Mouse (Mus musculus): Measurements from ENCODE around the gene Sec61a1. TPM values are rescaled to one million over a fixed set of nuclear protein-coding genes. Genes with fewer than 3 reads are reported as not detected.

Sec61a1 gene
- polyA plus RNA-seq, 1 experiment, result 195 TPM

DNA sequence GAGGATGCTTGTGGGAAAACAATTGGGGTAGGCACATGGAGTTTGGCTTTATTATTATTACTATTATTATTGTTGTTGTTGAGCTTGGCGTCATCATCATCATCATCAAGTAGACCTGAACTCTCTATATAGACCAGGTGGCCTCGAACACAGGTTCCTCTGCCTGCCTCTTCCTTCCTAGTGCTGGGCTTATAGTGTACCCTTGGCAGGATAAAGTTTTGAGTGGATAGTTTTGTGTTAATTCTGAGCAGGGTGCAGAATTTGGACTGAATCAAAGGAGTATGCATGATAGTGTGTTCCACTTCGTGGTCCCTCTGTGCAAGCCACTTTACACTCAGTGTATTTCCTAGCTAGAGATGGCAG is 18.3 kb downstream of the Sec61a1 start:
- no peaks in the 10 kb centered on the region for H3K4me1 ChIP-seq (ENCODE audit: control insufficient read depth, insufficient read depth, low read length)
- TF ChIP-seq POLR2A (IDR thresholded peaks at IDR 0.05; ENCODE audit: borderline replicate concordance, extremely low read depth, low read depth, low read length) (no peak), CTCF (IDR thresholded peaks at IDR 0.05; ENCODE audit: insufficient read depth, low read length) (no peak)
- WGBS, result 11% methylated on average over 3 of the region's 3 CpGs
- H3K4me3 ChIP-seq (replicated peaks; ENCODE audit: extremely low read depth, low read depth, low read length), result no peak overlapping the region
- DNase-seq, result no peak

DNA sequence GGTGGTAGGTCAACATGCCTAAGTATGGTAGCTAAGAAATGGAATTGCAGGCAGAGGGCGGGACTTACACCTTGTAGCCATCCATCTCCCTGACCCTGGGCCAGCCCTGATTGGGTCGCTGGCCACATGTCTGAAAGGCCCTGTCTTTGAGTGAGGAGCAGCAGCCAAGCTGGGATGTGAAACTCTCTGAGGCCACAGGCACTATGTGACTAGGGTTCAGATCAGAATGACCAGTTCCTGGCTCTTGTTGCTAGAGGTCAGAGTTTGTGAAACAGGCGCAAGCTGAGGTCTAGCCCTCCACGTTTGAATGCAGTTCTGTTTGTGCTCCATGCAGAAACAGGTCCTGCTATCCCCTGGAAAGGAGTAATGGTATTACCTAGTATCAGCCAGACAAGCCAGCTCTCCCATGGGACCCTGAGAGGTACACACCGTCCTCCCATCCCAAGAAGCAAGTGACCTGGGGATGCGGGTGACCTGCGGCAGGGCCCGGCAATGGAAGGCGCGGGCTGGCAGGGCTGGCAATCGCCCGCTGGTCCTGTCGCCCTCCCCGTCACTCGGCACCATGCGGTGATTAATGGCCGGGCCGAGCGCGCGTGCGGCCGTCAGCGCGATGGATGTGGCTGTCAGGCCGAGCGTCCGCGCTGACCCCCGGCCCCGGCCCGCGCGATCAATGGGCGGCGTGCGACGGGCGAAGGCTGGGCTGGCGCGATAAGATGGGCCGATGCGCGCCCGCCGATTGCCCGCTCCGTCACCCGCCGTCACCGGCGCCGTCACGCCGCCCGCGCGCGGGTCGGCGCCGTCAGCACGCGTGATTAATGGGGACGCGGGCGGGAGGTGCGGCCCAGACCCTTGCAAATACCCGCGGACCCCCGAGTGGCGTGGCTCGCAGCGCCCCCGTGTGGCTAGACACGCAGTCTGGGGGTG is 19.0 kb downstream of the Sec61a1 start:
- Histone ChIP-seq H3K4me3 (replicated peaks; ENCODE audit: extremely low read depth, low read depth, low read length) (peak overlapping the region; percentile 53), H3K4me1 (ENCODE audit: control insufficient read depth, insufficient read depth, low read length) (no peaks in the 10 kb centered on the region)
- TF ChIP-seq POLR2A (IDR thresholded peaks at IDR 0.05; ENCODE audit: borderline replicate concordance, extremely low read depth, low read depth, low read length), result no peak
- TF ChIP-seq CTCF (IDR thresholded peaks at IDR 0.05; ENCODE audit: insufficient read depth, low read length), result peak; percentile 49
- WGBS, result 6% methylated on average over 76 of the region's 76 CpGs
- DNase-seq, result peak; percentile 42

DNA sequence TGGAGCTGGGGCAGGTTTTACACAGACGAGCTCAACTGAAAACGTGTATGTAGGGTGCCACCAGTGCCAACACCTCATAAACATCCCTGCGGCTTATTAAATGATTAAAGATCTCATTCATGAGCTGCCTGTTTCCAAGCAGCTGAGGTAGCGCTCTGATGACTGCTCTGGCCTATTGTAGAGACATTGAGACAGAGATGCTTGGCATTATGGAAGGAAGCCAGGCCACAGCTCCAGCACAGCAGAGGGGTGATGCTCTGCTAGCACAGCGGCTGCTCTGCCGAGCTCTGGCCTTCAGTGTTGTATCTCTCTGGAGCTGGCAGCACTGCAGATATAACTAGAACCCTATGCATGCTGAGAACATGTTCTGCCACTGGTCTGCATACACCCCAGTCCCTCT is 25.0 kb downstream of the Sec61a1 start:
- DNase-seq, result no peak
- H3K4me1 ChIP-seq (ENCODE audit: control insufficient read depth, insufficient read depth, low read length), result no peaks in the 10 kb centered on the region
- WGBS, result 85% methylated on average over 6 of the region's 6 CpGs
- TF ChIP-seq POLR2A (IDR thresholded peaks at IDR 0.05; ENCODE audit: borderline replicate concordance, extremely low read depth, low read depth, low read length) (no peak), CTCF (IDR thresholded peaks at IDR 0.05; ENCODE audit: insufficient read depth, low read length) (no peak)
- no peak overlapping the region for H3K4me3 ChIP-seq (replicated peaks; ENCODE audit: extremely low read depth, low read depth, low read length)

DNA sequence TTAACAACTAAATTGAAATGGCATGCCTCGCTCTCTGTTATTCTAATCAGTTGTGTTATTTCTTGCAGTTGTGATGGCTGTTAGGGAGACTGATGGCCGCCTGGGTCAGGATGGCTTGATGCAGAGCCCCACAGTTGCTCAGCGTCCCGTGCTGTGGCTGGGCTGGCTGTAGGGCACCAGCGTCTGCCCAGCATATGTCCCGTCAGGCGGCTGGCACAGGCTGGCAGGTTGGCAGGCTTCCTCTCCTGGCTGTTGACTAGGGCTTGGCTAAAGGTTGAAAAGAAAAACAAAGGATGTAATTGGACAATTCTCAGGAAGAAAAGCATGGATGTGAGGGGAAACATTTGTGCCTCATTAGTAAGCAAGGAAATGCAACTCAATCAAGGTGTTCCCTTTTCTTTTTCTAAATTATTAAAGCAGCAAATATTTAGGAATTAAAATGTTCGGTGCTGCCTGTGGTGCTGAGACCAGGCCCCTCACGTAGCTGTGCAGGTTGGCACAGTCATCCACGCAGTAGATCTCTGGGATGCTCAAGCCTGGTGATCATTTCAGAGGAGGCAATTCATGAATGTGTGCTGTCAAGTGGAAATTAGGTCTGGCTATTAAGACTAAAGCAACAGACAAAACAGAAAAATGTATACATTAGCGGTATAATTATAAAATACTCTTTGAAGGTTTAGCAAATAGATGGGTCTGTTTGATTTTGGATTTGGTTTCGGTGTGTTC is 27.9 kb downstream of the Sec61a1 start:
- Histone ChIP-seq H3K4me3 (replicated peaks; ENCODE audit: extremely low read depth, low read depth, low read length) (no peak overlapping the region), H3K4me1 (ENCODE audit: control insufficient read depth, insufficient read depth, low read length) (no peaks in the 10 kb centered on the region)
- DNase-seq, result no peak
- TF ChIP-seq CTCF (IDR thresholded peaks at IDR 0.05; ENCODE audit: insufficient read depth, low read length) (no peak), POLR2A (IDR thresholded peaks at IDR 0.05; ENCODE audit: borderline replicate concordance, extremely low read depth, low read depth, low read length) (no peak)
- WGBS, result 84% methylated on average over 12 of the region's 12 CpGs

GRCm38 (mm10) chr6:88489834-88490233 is 28.9 kb downstream of the Sec61a1 start:
- TF ChIP-seq POLR2A (IDR thresholded peaks at IDR 0.05; ENCODE audit: borderline replicate concordance, extremely low read depth, low read depth, low read length) (no peak), CTCF (IDR thresholded peaks at IDR 0.05; ENCODE audit: insufficient read depth, low read length) (no peak)
- peaks cover 8% of the 10 kb centered on the region for H3K4me1 ChIP-seq (ENCODE audit: control insufficient read depth, insufficient read depth, low read length)
- no peak for DNase-seq
- 86% methylated on average over 6 of the region's 6 CpGs for WGBS
- no peak overlapping the region for H3K4me3 ChIP-seq (replicated peaks; ENCODE audit: extremely low read depth, low read depth, low read length)

DNA sequence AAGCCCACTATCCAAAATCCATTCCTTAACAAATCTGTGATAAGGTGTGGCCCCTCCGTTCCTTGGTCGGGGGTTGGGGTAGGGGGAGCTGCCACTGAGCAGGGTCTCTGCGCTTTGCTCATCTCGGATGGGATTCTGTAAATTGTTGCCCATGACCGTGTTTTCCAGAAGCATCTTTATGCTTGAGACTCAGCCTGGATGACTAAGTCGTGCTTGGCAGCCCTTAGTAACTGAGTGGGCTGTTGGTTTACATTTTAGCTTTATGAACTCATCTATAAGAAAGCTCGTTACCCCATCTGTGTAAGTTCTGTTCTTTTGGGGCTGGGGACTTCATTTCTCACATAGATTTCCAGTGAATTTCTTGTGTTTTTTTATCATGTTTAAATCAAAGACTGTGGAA is 29.7 kb downstream of the Sec61a1 start:
- Histone ChIP-seq H3K4me3 (replicated peaks; ENCODE audit: extremely low read depth, low read depth, low read length) (no peak overlapping the region), H3K4me1 (ENCODE audit: control insufficient read depth, insufficient read depth, low read length) (peaks cover 8% of the 10 kb centered on the region)
- WGBS, result 89% methylated on average over 7 of the region's 7 CpGs
- TF ChIP-seq POLR2A (IDR thresholded peaks at IDR 0.05; ENCODE audit: borderline replicate concordance, extremely low read depth, low read depth, low read length) (no peak), CTCF (IDR thresholded peaks at IDR 0.05; ENCODE audit: insufficient read depth, low read length) (no peak)
- DNase-seq, result no peak

GRCm38 (mm10) chr6:88486893-88487292 is 31.8 kb downstream of the Sec61a1 start:
- 58% methylated on average over 8 of the region's 8 CpGs for WGBS
- DNase-seq, result peak; percentile 51
- Histone ChIP-seq H3K4me1 (ENCODE audit: control insufficient read depth, insufficient read depth, low read length) (peaks cover 20% of the 10 kb centered on the region), H3K4me3 (replicated peaks; ENCODE audit: extremely low read depth, low read depth, low read length) (no peak overlapping the region)
- peak; percentile 51 for TF ChIP-seq CTCF (IDR thresholded peaks at IDR 0.05; ENCODE audit: insufficient read depth, low read length)
- TF ChIP-seq POLR2A (IDR thresholded peaks at IDR 0.05; ENCODE audit: borderline replicate concordance, extremely low read depth, low read depth, low read length), result no peak

GRCm38 (mm10) chr6:88485378-88485777 is 33.3 kb downstream of the Sec61a1 start:
- 50% methylated on average over 6 of the region's 6 CpGs for WGBS
- peak; percentile 26 for DNase-seq
- TF ChIP-seq POLR2A (IDR thresholded peaks at IDR 0.05; ENCODE audit: borderline replicate concordance, extremely low read depth, low read depth, low read length) (no peak), CTCF (IDR thresholded peaks at IDR 0.05; ENCODE audit: insufficient read depth, low read length) (no peak)
- H3K4me1 ChIP-seq (ENCODE audit: control insufficient read depth, insufficient read depth, low read length), result peaks cover 20% of the 10 kb centered on the region
- H3K4me3 ChIP-seq (replicated peaks; ENCODE audit: extremely low read depth, low read depth, low read length), result no peak overlapping the region

GRCm38 (mm10) chr6:88483913-88484312 is 34.8 kb downstream of the Sec61a1 start:
- H3K4me3 ChIP-seq (replicated peaks; ENCODE audit: extremely low read depth, low read depth, low read length), result no peak overlapping the region
- H3K4me1 ChIP-seq (ENCODE audit: control insufficient read depth, insufficient read depth, low read length), result peaks cover 20% of the 10 kb centered on the region
- TF ChIP-seq CTCF (IDR thresholded peaks at IDR 0.05; ENCODE audit: insufficient read depth, low read length) (no peak), POLR2A (IDR thresholded peaks at IDR 0.05; ENCODE audit: borderline replicate concordance, extremely low read depth, low read depth, low read length) (no peak)
- DNase-seq, result no peak

All from lung, adult 2 months (tissue).